Mouse (Mus musculus): ENCODE results near the gene Nid2.

The Nid2 gene

DNA sequence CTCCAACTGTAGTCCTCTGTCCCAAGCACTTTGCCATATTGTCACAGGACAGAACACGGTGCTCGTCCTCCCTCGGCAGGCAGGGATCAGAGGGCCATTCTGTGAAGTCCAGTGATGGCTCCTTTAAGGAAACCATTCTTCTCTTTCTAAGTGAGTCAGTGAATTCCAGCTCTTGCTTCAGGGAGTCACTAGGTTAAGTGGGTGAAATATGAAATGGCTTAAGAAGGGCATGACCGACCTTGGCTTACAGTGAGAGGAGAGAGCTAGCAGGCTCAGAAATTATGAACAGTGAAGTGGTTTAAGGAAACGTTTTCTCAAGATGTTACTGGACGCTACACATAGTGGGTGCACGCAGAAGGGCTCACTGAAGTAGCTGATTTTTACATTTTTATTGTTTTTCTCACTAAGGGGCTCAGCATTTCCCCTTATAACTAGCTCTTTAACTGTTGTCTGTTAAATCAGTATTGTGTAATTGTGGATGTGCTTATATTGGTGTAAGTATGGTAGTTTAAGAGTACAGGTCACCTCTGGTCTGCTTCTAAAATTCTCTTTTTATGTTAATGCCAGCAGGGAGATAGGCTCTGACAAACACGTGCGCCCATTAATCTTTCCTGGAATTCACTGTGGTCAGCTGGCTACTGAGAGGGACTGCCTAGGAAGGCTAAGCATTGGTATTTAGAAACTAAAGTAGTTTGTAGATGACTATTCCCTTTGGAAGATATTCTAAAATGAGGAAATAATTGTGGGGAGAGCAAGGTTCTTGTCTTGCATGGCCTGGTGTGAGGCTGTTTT is 34.9 kb downstream of the Nid2 start:
- DNase-seq (ENCODE audit: low read depth, low spot score), result no peak

GRCm38 (mm10) chr14:19788443-19788842 is 37.4 kb downstream of the Nid2 start:
- DNase-seq (ENCODE audit: low read depth, low spot score), result no peak

DNA sequence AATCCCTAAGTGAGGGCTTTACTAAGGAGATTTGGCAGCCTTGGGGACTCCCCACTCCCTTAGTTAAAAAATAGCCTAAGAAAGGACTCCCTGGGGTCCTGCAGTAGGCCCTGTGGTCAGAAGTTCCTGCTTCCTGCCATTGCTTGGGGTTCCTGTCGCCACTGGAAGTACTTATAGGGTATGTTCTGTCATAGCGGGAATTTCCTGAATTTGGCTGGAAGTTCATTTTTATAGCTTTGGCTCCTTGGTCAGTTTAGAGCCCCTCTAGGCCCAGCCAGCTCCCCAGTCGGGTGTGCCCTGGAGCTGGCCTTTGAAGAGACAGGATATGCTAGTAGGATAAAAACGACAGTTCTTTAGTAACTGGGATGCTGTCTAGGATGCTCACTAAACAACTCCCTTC is 43.8 kb downstream of the Nid2 start:
- DNase-seq (ENCODE audit: low read depth, low spot score), result no peak

DNA sequence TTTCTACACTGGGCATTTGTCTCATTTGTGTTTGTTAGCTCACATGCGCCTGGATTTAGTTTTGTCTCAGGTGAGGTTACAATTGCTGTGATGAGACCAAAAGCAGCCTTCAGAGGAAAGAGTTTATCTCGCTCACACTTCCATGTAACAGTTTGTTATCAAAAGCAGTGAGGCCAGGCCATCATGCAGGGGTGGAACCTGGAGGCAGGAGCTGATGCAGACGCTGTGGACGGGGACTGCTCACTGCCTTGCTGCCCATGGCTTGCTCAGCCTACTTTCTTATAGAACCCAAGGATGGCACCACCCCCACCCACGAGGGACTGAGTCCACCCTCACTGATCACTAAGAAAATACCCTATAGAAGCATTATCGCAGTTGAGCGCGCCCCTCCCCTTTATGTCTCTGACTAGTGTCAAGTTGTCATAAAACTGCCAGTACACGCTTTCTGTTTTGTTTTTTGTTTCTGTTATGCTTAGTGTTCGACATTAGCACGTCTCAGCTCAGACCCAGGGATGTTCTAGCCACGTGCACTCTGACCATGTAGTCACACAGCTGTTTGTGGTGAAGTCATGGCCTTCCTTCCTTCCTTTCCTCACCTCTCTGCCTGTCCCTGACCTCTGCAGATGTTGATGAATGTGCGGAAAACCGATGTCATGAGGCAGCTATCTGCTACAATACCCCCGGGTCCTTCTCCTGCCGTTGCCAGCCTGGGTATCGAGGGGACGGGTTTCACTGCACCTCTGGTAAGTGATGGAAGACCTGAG is 45.7 kb downstream of the Nid2 start:
- DNase-seq (ENCODE audit: low read depth, low spot score), result no peak

DNA sequence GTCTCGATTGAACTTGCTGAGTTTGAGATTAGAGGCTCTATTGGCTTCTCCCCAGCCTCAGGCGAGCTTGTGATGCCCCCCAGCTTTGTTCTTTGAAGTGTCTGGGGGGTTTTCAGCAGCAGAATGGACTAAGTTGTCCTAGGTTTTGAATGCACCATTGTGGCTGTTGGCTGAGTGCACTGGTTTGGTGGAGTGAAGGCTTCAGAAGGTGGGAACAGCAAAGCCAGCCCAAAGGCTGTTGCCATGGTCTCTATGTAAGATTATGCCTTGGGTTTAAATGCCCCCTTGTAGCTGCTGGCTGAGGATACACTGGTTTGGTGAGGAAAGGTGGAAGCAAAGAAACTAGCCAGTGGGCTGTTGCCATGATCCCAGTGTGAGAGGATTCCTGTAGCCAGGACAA is 49.4 kb downstream of the Nid2 start:
- DNase-seq (ENCODE audit: low read depth, low spot score), result no peak

GRCm38 (mm10) chr14:19801474-19802215 is 50.6 kb downstream of the Nid2 start:
- DNase-seq (ENCODE audit: low read depth, low spot score), result no peak

DNA sequence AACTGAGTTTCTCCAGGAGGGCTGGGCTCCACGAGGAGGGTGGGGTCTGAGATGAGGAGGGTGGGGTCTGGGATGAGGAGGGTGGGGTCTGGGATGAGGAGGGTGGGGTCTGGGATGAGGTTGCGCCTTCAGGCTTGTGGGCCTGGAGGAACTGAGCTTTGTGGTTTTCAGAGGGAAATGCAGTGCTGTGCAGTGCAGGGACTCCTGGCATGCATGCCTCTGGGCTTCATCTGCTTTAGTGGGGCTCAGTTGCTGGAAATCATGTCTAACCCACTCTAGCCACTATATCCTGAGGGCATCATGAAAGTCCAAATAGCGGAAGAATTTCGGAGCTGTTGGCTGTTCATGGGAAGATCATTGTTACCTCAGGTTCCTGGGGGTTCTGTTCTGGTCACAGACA is 52.2 kb downstream of the Nid2 start:
- DNase-seq (ENCODE audit: low read depth, low spot score), result no peak

DNA sequence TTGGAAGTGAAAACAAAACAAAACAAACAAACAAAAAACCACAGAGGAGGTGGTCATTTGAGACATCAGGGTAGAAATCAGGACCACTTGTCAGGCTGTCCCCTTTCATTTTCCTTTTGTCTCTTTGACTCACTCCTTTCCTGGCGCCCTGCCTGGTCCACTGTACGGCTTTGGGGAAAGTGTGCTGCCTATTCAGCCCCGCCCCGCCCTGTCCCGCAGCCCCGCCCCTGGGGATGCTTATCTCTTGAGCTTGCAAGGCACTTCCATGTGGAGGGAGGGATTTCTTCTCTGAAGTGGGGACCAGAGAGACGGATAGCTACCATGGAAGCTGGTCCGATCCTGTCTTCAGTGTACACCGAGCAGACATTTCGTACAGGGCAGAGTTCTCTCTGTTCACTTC is 52.6 kb downstream of the Nid2 start:
- no peak for DNase-seq (ENCODE audit: low read depth, low spot score)

GRCm38 (mm10) chr14:19807339-19807738 is 56.3 kb downstream of the Nid2 start:
- DNase-seq (ENCODE audit: low read depth, low spot score), result peak; percentile 27

DNA sequence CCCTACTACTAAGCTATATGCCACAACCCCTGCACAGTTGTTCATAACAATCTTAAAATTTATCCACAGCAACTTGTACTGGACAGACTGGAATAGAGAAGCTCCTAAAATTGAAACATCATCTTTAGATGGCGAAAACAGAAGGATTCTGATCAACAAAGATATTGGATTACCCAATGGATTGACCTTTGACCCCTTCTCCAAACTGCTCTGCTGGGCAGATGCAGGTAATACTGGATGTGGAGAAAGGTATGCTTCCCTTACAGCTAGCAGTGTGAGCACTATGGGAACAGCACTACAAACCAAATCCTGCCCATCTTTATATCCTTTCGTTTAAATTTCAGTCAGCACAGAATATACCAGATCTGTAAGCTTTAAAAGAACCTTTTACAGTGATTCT is 56.8 kb downstream of the Nid2 start:
- no peak for DNase-seq (ENCODE audit: low read depth, low spot score)

GRCm38 (mm10) chr14:19809934-19810333 is 58.9 kb downstream of the Nid2 start:
- no peak for DNase-seq (ENCODE audit: low read depth, low spot score)

- no peak for DNase-seq (ENCODE audit: low read depth, low spot score)
Observed at GRCm38 (mm10) chr14:19813061-19813460, 62.0 kb downstream of the Nid2 start.

DNA sequence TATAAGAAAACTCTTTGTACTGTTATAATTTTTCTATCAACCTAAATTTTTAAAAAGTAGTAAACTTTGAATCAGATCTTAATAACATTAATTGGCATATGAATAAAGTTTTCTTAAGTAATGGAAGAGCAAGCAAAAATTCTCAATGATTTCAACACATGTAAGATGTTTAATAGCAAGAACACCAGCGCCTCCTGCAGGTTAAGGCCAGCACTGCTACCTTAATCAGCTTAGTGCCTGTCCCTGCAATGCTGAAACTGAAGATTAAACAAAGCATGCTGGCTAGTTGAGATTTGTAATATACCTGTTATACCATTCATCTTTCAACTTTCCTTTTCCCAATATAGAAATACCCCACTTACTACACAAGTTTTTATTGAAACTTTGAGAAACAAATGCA is 66.9 kb downstream of the Nid2 start:
- peak; percentile 61 for DNase-seq (ENCODE audit: low read depth, low spot score)

DNA sequence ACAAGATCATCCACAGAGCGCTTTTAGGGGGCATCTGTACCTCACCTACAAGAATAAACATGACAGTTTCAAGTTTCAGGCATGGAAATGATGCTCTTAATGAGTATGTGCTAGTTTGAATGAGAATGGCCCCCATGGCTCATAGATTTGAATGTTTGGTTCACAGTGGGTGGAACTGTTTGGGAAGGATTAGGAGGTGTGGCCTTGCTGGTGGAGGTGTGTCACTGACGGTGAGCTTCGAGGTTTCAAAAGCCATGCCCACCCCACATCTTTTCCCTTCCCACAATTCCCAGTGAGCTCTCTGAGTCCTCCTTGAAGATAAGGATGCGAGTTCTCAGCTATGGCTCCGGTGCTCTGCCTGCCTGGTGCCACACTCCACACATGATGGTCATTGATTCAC is 70.6 kb downstream of the Nid2 start:
- DNase-seq (ENCODE audit: low read depth, low spot score), result no peak

DNA sequence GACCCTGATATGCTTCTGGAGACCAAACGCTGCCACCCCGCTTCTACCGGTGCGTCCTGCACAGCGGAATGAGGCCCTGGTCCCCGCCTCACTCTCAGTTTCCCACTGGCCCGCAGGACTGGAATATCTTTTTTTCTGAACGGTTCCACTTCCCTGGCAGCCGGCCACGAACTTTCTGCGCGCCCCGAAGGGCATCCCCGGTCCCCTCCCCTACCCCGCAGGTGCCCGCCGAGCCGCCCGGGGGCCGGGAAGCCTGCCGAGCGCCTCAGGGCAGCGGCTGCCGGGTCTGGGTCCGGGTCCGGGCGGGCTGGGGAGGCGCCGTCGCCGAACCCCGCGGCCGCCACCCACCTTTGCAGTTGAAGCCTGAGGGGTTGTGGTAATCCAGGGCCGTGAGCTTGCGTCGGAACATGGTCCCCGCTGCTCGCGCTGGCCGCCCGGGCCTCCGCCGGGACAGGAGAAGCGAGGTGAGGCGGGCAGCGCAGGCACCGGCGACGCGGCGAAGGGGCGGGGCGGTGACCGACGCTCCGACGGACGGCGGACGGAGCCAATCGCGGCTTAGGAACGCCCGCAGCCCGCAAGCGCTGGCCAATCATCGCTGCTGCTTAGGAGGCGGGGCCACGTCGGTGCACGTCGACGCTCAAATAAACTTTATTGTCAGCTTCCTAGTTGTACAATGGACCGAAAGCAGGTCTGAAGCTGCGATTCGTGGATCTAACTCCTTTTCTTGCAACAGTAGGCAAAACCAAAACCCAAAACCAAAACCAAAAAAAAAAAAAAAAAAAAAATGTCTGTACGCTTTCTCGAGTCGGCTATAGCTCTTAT is 72.5 kb downstream of the Nid2 start, which contains the start of gene Rtraf:
Gene Rtraf (minus strand): TSS at position 504 of the 822 bp plus-strand sequence.
- DNase-seq (ENCODE audit: low read depth, low spot score), result peak; percentile 96

- DNase-seq (ENCODE audit: low read depth, low spot score), result no peak
Observed at GRCm38 (mm10) chr14:19825481-19825880, 74.4 kb downstream of the Nid2 start.

DNA sequence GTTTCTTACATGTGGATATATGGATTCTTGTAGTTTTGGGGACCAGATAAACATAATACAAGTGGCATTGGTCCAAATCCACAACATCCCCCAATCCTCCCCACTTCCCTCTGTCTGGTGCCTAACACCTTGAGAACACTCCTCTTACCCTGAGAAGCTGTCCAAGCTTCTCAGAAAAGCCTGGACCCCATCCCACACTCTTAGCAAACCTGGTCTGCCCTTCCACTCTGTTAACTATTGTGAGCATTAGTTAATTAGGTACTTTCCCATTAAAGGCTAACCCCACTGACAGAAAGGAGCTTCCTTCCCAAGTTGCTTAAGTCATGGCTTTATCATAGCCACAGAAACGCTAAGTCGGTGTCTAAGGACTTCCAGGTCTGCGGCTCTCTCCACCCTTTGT is 85.2 kb downstream of the Nid2 start:
- no peak for DNase-seq (ENCODE audit: low read depth, low spot score)

GRCm38 (mm10) chr14:19839600-19840332 is 88.7 kb downstream of the Nid2 start:
- peak; percentile 12 for DNase-seq (ENCODE audit: low read depth, low spot score)

DNA sequence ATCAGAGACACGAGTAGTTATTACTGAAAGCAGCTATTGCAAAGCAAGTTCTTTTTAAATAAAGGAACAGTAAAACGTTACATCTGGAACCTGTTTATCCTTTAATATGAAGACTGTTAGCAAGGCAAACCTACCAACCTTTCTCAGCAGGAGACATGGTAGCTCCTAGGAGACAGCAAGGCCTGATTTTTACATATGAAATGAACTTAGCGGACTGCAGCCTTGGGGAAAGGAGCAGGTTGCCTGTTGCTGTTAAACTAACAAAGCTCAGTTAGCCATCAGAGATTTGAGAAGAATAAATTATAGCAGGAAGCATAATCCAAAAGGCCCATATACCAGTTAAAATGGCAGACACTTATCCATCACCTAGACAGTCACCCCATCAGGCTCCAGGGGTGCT is 102.4 kb downstream of the Nid2 start:
- DNase-seq (ENCODE audit: low read depth, low spot score), result no peak

DNA sequence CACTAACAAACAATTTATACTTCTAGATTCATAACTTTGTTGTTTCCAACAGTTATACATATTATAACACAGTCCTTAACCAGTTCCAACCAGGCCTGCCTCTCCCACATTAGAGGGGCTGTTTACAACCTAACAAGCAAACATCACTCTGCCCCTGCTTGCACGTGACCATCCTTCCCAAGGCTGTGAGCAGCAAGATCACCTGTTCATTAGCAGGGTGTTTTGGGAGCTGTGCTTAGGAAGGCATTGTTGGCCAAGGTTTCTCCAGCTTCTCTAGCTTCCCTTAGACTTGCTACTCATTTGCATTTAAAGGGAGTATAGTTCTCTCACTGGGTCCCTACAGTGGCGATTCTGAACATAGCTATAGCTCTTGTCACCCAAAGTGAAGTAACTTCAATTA is 107.2 kb downstream of the Nid2 start:
- DNase-seq (ENCODE audit: low read depth, low spot score), result no peak

All from skeletal muscle tissue, adult 2 months (tissue).